Mouse (Mus musculus) kidney, adult 2 months (tissue): ENCODE measurements at regions not wholly inside any gene's neighbourhood (a gene's known extent, or its start where the extent isn't known, plus 50 kb on each side); places are given as distances from the start of the nearest gene placed in this dataset.

Experiments
- CTCF ChIP-seq: fragments of 200-500 bp; conservative IDR thresholded peaks from 2 replicates; pipeline ENCODE4 v1.5.1; 2011; ENCODE audit warnings: low read depth, mild to moderate bottlenecking, control low read depth, low read length, moderate library complexity, mixed read lengths; ENCODE audit not compliant: insufficient read depth, insufficient read length
- POLR2A ChIP-seq: fragments of 200-500 bp; IDR thresholded peaks from one replicate; pipeline ENCODE4 v1.6.1; 2011; ENCODE audit warnings: low read depth, low read length, control low read depth

- TF ChIP-seq CTCF (no peak), POLR2A (no peak)
Measured at GRCm38 (mm10) chr3:42212456-42212855, 470.0 kb downstream of the D3Ertd751e start.
